Mouse (Mus musculus): ENCODE data around the gene Tmem191c.

- TF ChIP-seq USF1 (IDR thresholded peaks at IDR 0.05; ENCODE audit: low read depth, low read length), result no peak
- TF ChIP-seq ZNF384 (IDR thresholded peaks at IDR 0.05; ENCODE audit: low read depth, low read length), result no peak
- no peak for TF ChIP-seq POLR2A (IDR thresholded peaks at IDR 0.05; ENCODE audit: control insufficient read depth in 1 of 2, insufficient read depth in 1 of 2, low read depth in 1 of 2, low read length in 2 of 2, poor library complexity in 1 of 2)
- TF ChIP-seq CTCF (IDR thresholded peaks at IDR 0.05 in 2 of 3, conservative IDR thresholded peaks at IDR 0.05 in 1 of 3; ENCODE audit: control insufficient read depth in 1 of 3, insufficient read depth in 1 of 3, low read depth in 2 of 3, low read length in 3 of 3, poor library complexity in 1 of 3, severe bottlenecking in 1 of 3), result no peak
- TF ChIP-seq EP300 (IDR thresholded peaks at IDR 0.05; ENCODE audit: low read depth in 1 of 2, low read length in 2 of 2), result no peak
- no peak for TF ChIP-seq ZKSCAN1 (IDR thresholded peaks at IDR 0.05; ENCODE audit: low read depth, low read length)
- no peak for TF ChIP-seq NRF1 (IDR thresholded peaks at IDR 0.05; ENCODE audit: insufficient read depth, low read depth, low read length, poor library complexity, severe bottlenecking)
These were observed 40.8 kb upstream of the Tmem191c start for GRCm38 (mm10) chr16:17234916-17235665.

Measured in MEL (cell line).